12 mouse cellular contexts compared by ENCODE assay signal in the genomic region with DNA sequence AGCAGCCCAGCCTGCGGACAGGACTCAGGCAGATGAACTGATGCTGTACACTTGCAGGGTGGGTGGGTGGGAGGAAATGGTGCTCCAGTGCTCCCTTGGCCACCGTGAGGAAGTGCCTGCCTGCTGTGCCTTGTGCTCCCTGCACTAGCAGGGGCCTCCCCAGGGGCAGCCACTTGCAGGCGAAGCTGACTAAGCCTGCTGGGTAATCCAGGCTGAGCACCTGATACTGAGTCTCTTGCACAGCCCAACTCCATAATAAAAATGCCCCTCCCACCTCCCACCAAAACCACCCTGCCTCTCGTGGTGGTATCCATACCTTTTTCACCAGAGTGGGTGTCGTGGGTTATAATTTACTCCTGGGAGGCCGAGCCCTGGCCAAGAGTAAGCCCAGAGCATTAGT. TPM values are rescaled to one million over a fixed set of nuclear protein-coding genes. Genes with fewer than 3 reads are reported as not detected.
DNase-seq lines count a peak whose midpoint lies in the region; ATAC-seq and TF ChIP-seq lines count a peak whose summit lies in the region.
"Had no signal": no experiment of that assay in that cellular context is flagged by ENCODE, and none has a peak within 500 bp of the region (broad histone marks: within the 10 kb centered on the region; RNA-seq: fewer than 3 reads in every experiment).

No protein-coding gene starts in this region.

- H3K4me3 ChIP-seq in intestine, embryonic 14.5 days (ENCODE audit: low read depth, low read length): no peak overlapping the region
- no peak overlapping the region for H3K4me3 ChIP-seq in intestine, postnatal 0 days (ENCODE audit: low read depth, low read length)
- H3K4me3 ChIP-seq in intestine, embryonic 15.5 days (replicated peaks): no peak overlapping the region
- H3K4me3 ChIP-seq in kidney, embryonic 16.5 days (ENCODE audit: low read length): no peak overlapping the region
- H3K4me3 ChIP-seq in hindbrain, embryonic 16.5 days (ENCODE audit: low read length): no peak overlapping the region
- H3K4me3 ChIP-seq: forebrain, embryonic 12.5 days had no signal

- no peak for TF ChIP-seq CTCF in intestine, postnatal 0 days (IDR thresholded peaks at IDR 0.05; ENCODE audit: low read depth)

- no peaks in the 10 kb centered on the region for H3K9me3 ChIP-seq in intestine, embryonic 14.5 days (ENCODE audit: control insufficient read depth, low read length)
- H3K9me3 ChIP-seq in intestine, postnatal 0 days (ENCODE audit: control insufficient read depth): no peaks in the 10 kb centered on the region
- H3K9me3 ChIP-seq in intestine, embryonic 15.5 days: no peaks in the 10 kb centered on the region
- no peaks in the 10 kb centered on the region for H3K9me3 ChIP-seq in kidney, embryonic 16.5 days (ENCODE audit: low read length)
- no peaks in the 10 kb centered on the region for H3K9me3 ChIP-seq in hindbrain, embryonic 16.5 days (ENCODE audit: control insufficient read depth, low read length)
- H3K9me3 ChIP-seq: forebrain, embryonic 12.5 days had no signal

- no peak overlapping the region for H3K9ac ChIP-seq in intestine, embryonic 14.5 days (ENCODE audit: low read length)
- H3K9ac ChIP-seq in intestine, postnatal 0 days (ENCODE audit: low read depth, low read length): no peak overlapping the region
- H3K9ac ChIP-seq in intestine, embryonic 15.5 days: no peak overlapping the region
- H3K9ac ChIP-seq in kidney, embryonic 16.5 days (replicated peaks; ENCODE audit: low read length): no peak overlapping the region
- no peak overlapping the region for H3K9ac ChIP-seq in hindbrain, embryonic 16.5 days (ENCODE audit: low read depth, low read length)
- H3K9ac ChIP-seq: forebrain, embryonic 12.5 days had no signal

- no peaks in the 10 kb centered on the region for H3K27me3 ChIP-seq in intestine, embryonic 14.5 days (replicated peaks; ENCODE audit: control insufficient read depth, insufficient read depth, low read length)
- no peaks in the 10 kb centered on the region for H3K27me3 ChIP-seq in intestine, postnatal 0 days (replicated peaks; ENCODE audit: control insufficient read depth, insufficient read depth, low read length)
- H3K27me3 ChIP-seq in intestine, embryonic 15.5 days (replicated peaks): no peaks in the 10 kb centered on the region
- no peaks in the 10 kb centered on the region for H3K27me3 ChIP-seq in kidney, embryonic 16.5 days (ENCODE audit: insufficient read depth, low read length)
- 0 out of 2 replicates have a peak, but pooled peaks cover 2% of the 10 kb centered on the region for H3K27me3 ChIP-seq in hindbrain, embryonic 16.5 days (replicated peaks; ENCODE audit: control insufficient read depth, insufficient read depth, low read length)

- 0 out of 2 replicates have a peak, but pooled peaks have one; percentile 13 for ATAC-seq in intestine, embryonic 14.5 days (replicated peaks; ENCODE audit: low FRiP score, low TSS enrichment, low read depth)
- no peak for ATAC-seq in intestine, postnatal 0 days
- 0 out of 2 replicates have a peak, but pooled peaks have one; percentile 25 for ATAC-seq in intestine, embryonic 15.5 days
- ATAC-seq in kidney, embryonic 16.5 days (ENCODE audit: low FRiP score, low TSS enrichment): no peak
- ATAC-seq in hindbrain, embryonic 16.5 days: no peak

- no peak for DNase-seq in intestine, embryonic 14.5 days (ENCODE audit: low spot score)
- peak; percentile 8 for DNase-seq in urinary bladder, postnatal 10 days (ENCODE audit: low spot score)
- no peak for DNase-seq in urinary bladder, postnatal 25 days (ENCODE audit: low spot score)
- DNase-seq: cerebellum, adult 8-10 months; heart, postnatal 36 days had no signal

- no peaks in the 10 kb centered on the region for H3K4me1 ChIP-seq in intestine, embryonic 14.5 days (replicated peaks; ENCODE audit: control insufficient read depth, insufficient read depth, low read length)
- H3K4me1 ChIP-seq in intestine, postnatal 0 days (replicated peaks; ENCODE audit: control insufficient read depth, insufficient read depth, low read length): no peaks in the 10 kb centered on the region
- H3K4me1 ChIP-seq in intestine, embryonic 15.5 days (replicated peaks): peaks cover 9% of the 10 kb centered on the region; the same call in 1 of the 2 replicates
- H3K4me1 ChIP-seq in kidney, embryonic 16.5 days (ENCODE audit: insufficient read depth, low read length): no peaks in the 10 kb centered on the region
- no peaks in the 10 kb centered on the region for H3K4me1 ChIP-seq in hindbrain, embryonic 16.5 days (ENCODE audit: control insufficient read depth, insufficient read depth, low read depth, low read length)

- no peak overlapping the region for H3K4me2 ChIP-seq in intestine, embryonic 14.5 days (ENCODE audit: low read length)
- no peak overlapping the region for H3K4me2 ChIP-seq in intestine, postnatal 0 days (replicated peaks; ENCODE audit: low read depth)
- H3K4me2 ChIP-seq in intestine, embryonic 15.5 days (replicated peaks): no peak overlapping the region
- no peak overlapping the region for H3K4me2 ChIP-seq in kidney, embryonic 16.5 days (replicated peaks; ENCODE audit: low read depth, low read length)
- no peak overlapping the region for H3K4me2 ChIP-seq in hindbrain, embryonic 16.5 days (ENCODE audit: low read length)
- H3K4me2 ChIP-seq: forebrain, embryonic 12.5 days had no signal

- H3K27ac ChIP-seq in intestine, embryonic 14.5 days (ENCODE audit: low read depth): no peak overlapping the region
- no peak overlapping the region for H3K27ac ChIP-seq in intestine, postnatal 0 days (ENCODE audit: low read depth, low read length)
- no peak overlapping the region for H3K27ac ChIP-seq in intestine, embryonic 15.5 days
- no peak overlapping the region for H3K27ac ChIP-seq in kidney, embryonic 16.5 days (ENCODE audit: low read length)
- H3K27ac ChIP-seq in hindbrain, embryonic 16.5 days (ENCODE audit: low read depth, low read length): no peak overlapping the region
- H3K27ac ChIP-seq: forebrain, embryonic 12.5 days; kidney, postnatal 0 days had no signal

- H3K36me3 ChIP-seq in intestine, embryonic 14.5 days (ENCODE audit: control insufficient read depth, insufficient read depth, low read length): no peaks in the 10 kb centered on the region
- no peaks in the 10 kb centered on the region for H3K36me3 ChIP-seq in intestine, postnatal 0 days (ENCODE audit: control insufficient read depth, insufficient read depth)
- no peaks in the 10 kb centered on the region for H3K36me3 ChIP-seq in intestine, embryonic 15.5 days
- H3K36me3 ChIP-seq in kidney, embryonic 16.5 days (ENCODE audit: insufficient read depth, low read length): no peaks in the 10 kb centered on the region
- no peaks in the 10 kb centered on the region for H3K36me3 ChIP-seq in hindbrain, embryonic 16.5 days (ENCODE audit: control insufficient read depth, insufficient read depth, low read length)
- H3K36me3 ChIP-seq: forebrain, embryonic 12.5 days had no signal

- 39% methylated on average over 5 of the region's 6 CpGs for WGBS in intestine, embryonic 14.5 days
- 44% methylated on average over 6 of the region's 6 CpGs for WGBS in intestine, postnatal 0 days
- 38% methylated on average over 6 of the region's 6 CpGs for WGBS in intestine, embryonic 15.5 days
- WGBS in kidney, embryonic 16.5 days: 53% methylated on average over 6 of the region's 6 CpGs
- WGBS in hindbrain, embryonic 16.5 days: 66% methylated on average over 5 of the region's 6 CpGs

RNA-seq across cellular contexts. Expression of a gene that starts 0.8 kb away (rescaled TPM):
- not detected in 2 replicates for polyA plus RNA-seq in intestine, embryonic 14.5 days (2014; fragmentation: Nextera tagmentation; extraction: Ambion mirVana)
- not detected in 2 replicates for polyA plus RNA-seq in intestine, postnatal 0 days (2015; fragmentation: Nextera tagmentation; extraction: Ambion mirVana)
- 0.09 and 0.11 TPM in 2 replicates for polyA plus RNA-seq in intestine, embryonic 15.5 days (2015; fragmentation: Nextera tagmentation; extraction: Ambion mirVana)
- polyA plus RNA-seq in kidney, embryonic 16.5 days (2015; fragmentation: Nextera tagmentation; extraction: Ambion mirVana): 0.04 TPM in 1 of 2 replicates, not detected in the other
- not detected in 2 replicates for polyA plus RNA-seq in hindbrain, embryonic 16.5 days (2015; fragmentation: Nextera tagmentation; extraction: Ambion mirVana)
- polyA plus RNA-seq: brain, embryonic 14.5 days; forebrain, embryonic 12.5 days; kidney, postnatal 0 days had no signal

RNA-seq across cellular contexts. Expression of a gene that starts 6.0 kb away (rescaled TPM):
- polyA plus RNA-seq in intestine, embryonic 14.5 days (2014; fragmentation: Nextera tagmentation; extraction: Ambion mirVana): 58.0 and 60.7 TPM in 2 replicates
- 27.0 and 28.0 TPM in 2 replicates for polyA plus RNA-seq in intestine, postnatal 0 days (2015; fragmentation: Nextera tagmentation; extraction: Ambion mirVana)
- 45.1 and 49.1 TPM in 2 replicates for polyA plus RNA-seq in intestine, embryonic 15.5 days (2015; fragmentation: Nextera tagmentation; extraction: Ambion mirVana)
- polyA plus RNA-seq in kidney, embryonic 16.5 days (2015; fragmentation: Nextera tagmentation; extraction: Ambion mirVana): 56.6 and 61.1 TPM in 2 replicates
- polyA plus RNA-seq in hindbrain, embryonic 16.5 days (2015; fragmentation: Nextera tagmentation; extraction: Ambion mirVana): 45.6 and 49.9 TPM in 2 replicates

RNA-seq across cellular contexts. Expression of a gene that starts 22.9 kb away (rescaled TPM):
- polyA plus RNA-seq in intestine, embryonic 14.5 days (2014; fragmentation: Nextera tagmentation; extraction: Ambion mirVana): 45.6 and 57.9 TPM in 2 replicates
- 20.7 and 26.1 TPM in 2 replicates for polyA plus RNA-seq in intestine, postnatal 0 days (2015; fragmentation: Nextera tagmentation; extraction: Ambion mirVana)
- 52.8 and 53.5 TPM in 2 replicates for polyA plus RNA-seq in intestine, embryonic 15.5 days (2015; fragmentation: Nextera tagmentation; extraction: Ambion mirVana)
- 61.9 and 62.1 TPM in 2 replicates for polyA plus RNA-seq in kidney, embryonic 16.5 days (2015; fragmentation: Nextera tagmentation; extraction: Ambion mirVana)
- 27.1 and 28.7 TPM in 2 replicates for polyA plus RNA-seq in hindbrain, embryonic 16.5 days (2015; fragmentation: Nextera tagmentation; extraction: Ambion mirVana)

RNA-seq across cellular contexts. Expression of a gene that starts 27.1 kb away (rescaled TPM):
- polyA plus RNA-seq in intestine, embryonic 14.5 days (2014; fragmentation: Nextera tagmentation; extraction: Ambion mirVana): 36.2 and 39.3 TPM in 2 replicates
- polyA plus RNA-seq in intestine, postnatal 0 days (2015; fragmentation: Nextera tagmentation; extraction: Ambion mirVana): 19.2 and 20.9 TPM in 2 replicates
- polyA plus RNA-seq in intestine, embryonic 15.5 days (2015; fragmentation: Nextera tagmentation; extraction: Ambion mirVana): 30.8 and 36.6 TPM in 2 replicates
- 38.3 and 42.4 TPM in 2 replicates for polyA plus RNA-seq in kidney, embryonic 16.5 days (2015; fragmentation: Nextera tagmentation; extraction: Ambion mirVana)
- polyA plus RNA-seq in hindbrain, embryonic 16.5 days (2015; fragmentation: Nextera tagmentation; extraction: Ambion mirVana): 34.7 and 35.0 TPM in 2 replicates

Comparison
In these comparisons a context has a peak if more than half of its experiments do, and no peak if none do; other contexts are left out.
1. ATAC-seq: peak in intestine, embryonic 14.5 days (single experiment) and intestine, embryonic 15.5 days (single experiment); none in intestine, postnatal 0 days (single experiment), kidney, embryonic 16.5 days (single experiment) and hindbrain, embryonic 16.5 days (single experiment).